Mouse (Mus musculus) CD4-positive, CD25-positive, alpha-beta regulatory T cell, adult 4 months (primary cell): ENCODE measurements at regions not wholly inside any gene's neighbourhood (a gene's known extent, or its start where the extent isn't known, plus 50 kb on each side); places are given as distances from the start of the nearest gene placed in this dataset.

Source experiments
- ATAC-seq: one replicate; pipeline ENCODE4 v1.8.0; 2017

DNA sequence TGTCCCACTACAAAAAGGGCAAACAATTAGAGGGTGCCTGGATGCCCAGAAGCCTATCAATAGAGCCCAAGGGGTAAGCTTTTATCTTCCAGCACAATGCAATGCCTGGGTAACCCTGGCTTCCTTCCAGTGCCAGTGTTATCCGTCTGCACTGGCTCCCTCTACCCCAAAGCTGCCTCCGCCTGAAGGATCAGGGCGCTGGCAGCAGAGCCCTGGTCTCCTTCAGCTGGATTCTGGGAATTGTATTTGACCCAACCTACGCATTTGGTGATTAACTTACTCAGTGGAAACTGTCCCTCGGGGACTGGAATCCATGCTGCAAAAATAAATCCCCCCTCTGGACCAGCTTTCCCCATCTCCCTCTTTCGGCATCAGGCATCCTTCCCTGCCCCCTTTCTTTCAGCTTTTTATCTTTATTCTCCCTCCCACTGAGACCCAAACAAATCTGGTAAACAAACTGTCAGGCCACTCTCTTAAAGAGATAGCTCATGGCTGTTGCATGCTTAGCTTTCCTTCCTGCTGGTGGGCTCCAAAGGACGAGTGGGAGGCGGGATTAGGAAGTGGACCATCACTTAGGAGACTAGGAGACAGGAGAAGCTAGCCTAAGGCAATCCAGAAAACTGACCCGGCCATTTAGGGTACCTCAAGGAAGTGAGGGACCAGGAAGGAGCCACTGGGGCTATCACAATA, 111.5 kb upstream of the Haao start:
- ATAC-seq: no peak

GRCm38 (mm10) chr17:83958706-83959105, 110.9 kb upstream of the Haao start:
- ATAC-seq: no peak

- no peak for ATAC-seq
Measured at GRCm38 (mm10) chr17:83957661-83958540, 110.1 kb upstream of the Haao start.

GRCm38 (mm10) chr17:83956821-83957565, 109.2 kb upstream of the Haao start:
- ATAC-seq: no peak

GRCm38 (mm10) chr17:83955978-83956377, 108.2 kb upstream of the Haao start:
- no peak for ATAC-seq

- no peak for ATAC-seq
Measured at GRCm38 (mm10) chr17:83955058-83955697, 107.4 kb upstream of the Haao start.

GRCm38 (mm10) chr17:83954291-83955057, 106.7 kb upstream of the Haao start:
- ATAC-seq: no peak

DNA sequence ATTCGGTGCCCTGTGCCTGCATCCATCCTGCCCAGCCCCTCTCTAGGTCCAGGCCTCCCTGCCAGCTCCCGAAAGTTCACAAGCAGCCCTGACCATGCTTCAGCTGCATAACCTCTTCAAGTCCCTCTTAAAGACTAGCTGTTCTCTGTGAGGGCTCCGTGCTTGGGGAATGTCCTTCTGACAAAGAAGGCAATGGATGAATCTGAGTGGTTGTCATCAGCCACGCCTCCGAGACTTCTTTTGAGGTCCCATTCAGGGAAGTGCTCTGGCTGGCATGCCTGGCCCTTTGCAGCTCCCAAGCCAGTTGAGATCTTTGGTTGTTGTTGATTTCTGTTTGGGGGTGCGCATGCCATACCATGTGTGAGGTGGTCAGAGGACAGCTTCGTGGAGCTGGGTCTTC, 105.9 kb upstream of the Haao start:
- no peak for ATAC-seq

DNA sequence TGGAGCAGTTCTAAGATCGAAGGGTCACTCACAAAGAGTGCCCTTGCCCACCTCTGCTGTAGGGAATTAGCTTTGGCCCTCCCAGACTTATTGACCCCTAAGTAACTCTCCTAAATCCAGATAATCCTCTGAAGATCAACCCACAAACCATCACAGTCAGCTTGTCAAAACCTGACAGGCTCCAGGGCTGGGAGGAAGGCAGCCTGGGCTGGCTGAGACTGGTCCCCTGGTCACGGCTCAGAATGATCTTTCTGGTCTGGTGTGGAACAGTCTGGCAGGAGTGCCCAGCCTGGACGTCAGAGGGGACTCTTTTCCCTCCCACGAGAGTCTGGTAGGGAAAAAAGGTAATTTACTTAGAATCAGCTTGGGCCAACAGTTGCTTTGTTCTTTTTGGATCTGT, 99.0 kb upstream of the Haao start:
- ATAC-seq: no peak

DNA sequence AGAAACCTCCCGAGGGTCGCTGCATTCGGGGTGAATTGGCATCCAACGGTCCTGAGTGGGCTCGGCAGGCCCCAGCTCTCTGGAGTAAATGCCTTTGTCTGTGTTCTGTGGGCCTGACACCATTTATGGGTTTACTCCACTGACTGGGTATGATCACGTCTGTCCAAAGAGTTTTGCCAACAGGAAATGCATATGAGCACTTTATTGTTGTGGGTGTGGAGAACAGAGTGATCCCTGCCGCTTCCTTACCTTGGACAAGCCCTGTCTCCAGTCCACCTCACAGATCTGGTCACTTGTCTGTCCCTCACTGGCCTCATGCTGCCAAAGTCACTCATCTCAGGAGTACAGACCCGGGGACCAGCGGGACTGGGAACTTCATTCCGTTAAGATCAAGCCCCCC, 91.6 kb upstream of the Haao start:
- no peak for ATAC-seq

- ATAC-seq: no peak
Measured at GRCm38 (mm10) chr17:83938671-83939244, 91.0 kb upstream of the Haao start.

GRCm38 (mm10) chr17:83937576-83937975, 89.8 kb upstream of the Haao start:
- ATAC-seq: no peak

DNA sequence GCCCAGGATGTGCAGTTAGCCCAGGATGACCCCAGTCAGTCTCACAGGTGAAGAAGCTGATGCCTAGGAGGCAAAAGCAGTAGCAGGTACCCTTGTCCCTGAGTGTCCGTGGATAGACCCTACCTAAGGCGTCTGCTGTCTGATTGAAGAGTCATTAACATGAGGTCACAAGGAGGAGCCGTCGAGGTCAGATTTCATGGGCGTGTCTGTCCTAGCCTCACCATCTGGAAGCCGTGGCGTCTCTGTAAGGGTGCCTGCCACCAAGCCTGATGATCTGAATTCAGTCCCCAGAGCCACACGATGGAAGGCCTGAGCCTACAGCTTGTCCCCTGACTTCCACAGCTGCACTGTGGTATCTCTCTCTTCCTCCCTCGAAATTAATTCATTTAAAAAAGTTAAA, 88.9 kb upstream of the Haao start:
- ATAC-seq: no peak

DNA sequence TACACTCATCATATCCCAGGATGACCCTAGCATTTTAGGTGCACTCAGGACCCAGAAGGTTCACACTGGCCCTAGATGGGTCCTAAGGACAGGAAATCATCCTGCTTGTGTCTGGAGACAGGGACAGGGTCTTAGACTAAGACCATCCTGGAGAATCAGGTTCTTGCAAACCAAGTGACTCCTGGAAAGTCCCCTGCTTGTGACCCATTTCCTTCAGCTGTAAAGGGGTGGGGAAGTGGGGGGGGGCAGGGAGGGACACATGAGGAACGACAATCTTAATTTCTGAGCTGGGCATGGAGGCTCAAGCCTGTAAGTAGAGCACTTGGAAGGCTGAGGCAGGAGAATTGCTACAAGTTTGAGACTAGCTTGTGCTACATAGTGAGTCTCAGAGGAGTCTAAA, 88.2 kb upstream of the Haao start:
- ATAC-seq: peak; percentile 77

DNA sequence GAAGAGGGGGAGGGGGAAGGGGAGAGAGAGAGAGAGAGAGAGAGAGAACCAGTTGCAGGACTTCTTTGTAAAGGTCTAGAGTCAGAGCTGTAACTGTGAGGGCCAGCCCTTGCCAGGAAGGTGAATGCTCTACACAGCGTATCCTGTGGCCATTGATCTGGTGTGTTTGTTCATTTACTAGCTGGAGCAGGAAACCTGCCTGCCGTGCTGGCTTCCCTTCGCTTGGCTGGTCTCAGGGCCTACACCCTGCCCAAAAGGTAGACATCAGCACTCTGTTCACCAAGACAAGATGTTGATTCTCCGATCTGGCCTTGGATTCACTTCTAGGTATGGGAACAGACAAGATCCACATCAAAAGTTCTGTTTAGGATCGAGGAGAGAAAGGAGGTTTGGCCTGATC, 87.5 kb upstream of the Haao start:
- peak; percentile 78 for ATAC-seq

DNA sequence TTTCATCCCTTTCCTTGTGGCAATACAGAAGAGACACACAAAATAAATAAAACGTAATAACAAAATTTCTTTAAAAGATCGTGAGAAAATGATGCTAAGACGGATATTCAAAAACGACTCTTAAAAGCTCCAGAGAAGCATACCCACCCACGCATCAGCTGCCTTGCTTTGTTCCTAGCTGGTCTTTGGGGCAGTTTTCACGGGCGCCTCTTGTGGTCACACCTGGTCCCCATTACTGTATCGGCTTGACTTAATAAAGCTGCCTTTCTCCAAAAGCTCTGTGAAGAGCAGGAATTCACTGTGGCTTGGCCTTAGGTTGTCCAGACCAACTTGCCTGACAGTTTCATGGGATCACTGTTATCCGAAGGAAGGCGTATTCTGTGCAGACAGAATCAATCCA, 86.0 kb upstream of the Haao start:
- ATAC-seq: no peak

GRCm38 (mm10) chr17:83930401-83930800, 82.6 kb upstream of the Haao start:
- ATAC-seq: no peak

DNA sequence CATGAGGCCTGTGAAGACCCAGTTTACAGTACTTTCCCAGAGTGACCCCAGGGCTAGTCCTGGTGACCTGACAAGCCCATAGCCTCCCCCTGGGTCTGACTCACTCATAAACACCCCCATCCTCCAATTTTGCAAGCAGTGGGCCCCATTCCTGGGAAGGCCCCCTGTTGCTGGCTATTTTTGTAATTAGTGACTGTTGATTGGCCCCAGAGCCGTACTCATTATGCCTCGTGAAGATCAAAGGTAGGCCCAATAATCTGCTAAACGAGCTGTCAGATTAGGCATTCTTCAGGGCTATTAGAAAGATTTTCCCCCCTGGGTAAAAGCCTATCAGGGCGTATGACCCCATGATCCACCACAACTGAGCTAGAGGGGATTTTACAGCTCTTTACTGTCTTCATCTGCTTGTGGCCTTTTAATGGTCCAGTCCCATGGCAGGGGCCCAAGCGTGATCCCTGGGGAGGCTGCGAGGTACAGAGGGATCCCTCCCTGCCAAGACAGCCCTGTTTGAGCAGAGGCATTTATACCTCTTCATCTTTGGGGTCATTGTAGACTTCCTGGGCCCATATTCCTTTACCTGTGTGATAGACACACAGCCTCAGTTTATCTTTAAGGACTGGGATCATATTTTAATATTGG, 80.1 kb upstream of the Haao start:
- ATAC-seq: no peak

DNA sequence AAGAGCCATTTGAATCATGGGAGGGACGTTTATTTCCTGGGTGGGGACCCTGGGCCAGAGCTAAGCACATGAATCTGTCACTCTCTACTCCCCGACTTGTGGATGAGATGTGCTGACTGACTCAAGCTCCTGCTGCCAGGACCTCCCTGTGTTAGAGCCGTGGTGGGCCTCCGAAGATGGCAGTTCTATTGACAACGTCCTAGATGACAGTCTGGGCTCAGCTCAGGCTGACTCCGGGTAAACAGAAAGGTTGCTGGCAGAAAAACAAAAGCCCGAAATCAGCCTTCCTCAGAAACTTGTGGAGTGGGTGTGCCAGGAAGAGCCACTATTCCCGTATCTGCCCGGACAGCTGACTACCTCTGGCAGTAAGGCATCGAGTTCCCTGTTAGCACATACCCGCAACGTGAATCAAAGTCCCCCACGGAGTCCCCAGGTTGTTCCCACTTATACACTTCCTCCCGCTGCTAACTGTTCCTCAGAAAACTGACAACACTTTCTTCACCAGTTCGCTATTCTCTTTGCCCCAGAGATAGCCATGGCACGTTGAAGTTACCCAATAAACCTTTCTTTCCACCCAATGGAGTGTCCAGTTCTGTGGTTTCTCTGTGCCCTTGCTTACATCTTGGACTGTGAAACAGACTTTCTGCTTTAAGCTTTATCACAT, 76.6 kb upstream of the Haao start:
- ATAC-seq: no peak

DNA sequence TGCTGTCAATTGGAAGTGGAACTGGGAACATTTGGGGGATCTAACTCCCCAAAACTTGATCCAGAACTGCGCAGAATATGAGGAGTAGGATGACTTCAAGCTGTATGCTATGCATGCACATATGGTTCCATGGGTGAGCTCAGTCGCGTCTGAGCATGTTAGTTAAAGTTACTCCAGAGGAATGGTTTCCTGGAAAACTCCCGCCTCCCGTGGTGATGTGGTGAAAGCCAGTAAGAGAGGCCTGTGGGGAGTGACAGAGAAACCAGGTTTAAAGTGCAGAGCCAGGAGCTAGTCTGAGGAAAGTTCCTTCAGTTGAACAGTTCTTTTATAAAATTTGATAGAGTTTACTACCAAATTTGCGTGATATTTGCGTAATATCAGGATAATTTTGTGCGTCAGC, 73.1 kb upstream of the Haao start:
- no peak for ATAC-seq

GRCm38 (mm10) chr17:83920225-83920624, 72.5 kb upstream of the Haao start:
- no peak for ATAC-seq
